Mouse (Mus musculus): ENCODE data around the gene Zgpat. TPM values are rescaled to one million over a fixed set of nuclear protein-coding genes. Genes with fewer than 3 reads are reported as not detected.

Zgpat gene
- polyA plus RNA-seq (2014; fragmentation: Nextera tagmentation; extraction: Ambion mirVana), result 35.7 and 41.1 TPM in 2 replicates

DNA sequence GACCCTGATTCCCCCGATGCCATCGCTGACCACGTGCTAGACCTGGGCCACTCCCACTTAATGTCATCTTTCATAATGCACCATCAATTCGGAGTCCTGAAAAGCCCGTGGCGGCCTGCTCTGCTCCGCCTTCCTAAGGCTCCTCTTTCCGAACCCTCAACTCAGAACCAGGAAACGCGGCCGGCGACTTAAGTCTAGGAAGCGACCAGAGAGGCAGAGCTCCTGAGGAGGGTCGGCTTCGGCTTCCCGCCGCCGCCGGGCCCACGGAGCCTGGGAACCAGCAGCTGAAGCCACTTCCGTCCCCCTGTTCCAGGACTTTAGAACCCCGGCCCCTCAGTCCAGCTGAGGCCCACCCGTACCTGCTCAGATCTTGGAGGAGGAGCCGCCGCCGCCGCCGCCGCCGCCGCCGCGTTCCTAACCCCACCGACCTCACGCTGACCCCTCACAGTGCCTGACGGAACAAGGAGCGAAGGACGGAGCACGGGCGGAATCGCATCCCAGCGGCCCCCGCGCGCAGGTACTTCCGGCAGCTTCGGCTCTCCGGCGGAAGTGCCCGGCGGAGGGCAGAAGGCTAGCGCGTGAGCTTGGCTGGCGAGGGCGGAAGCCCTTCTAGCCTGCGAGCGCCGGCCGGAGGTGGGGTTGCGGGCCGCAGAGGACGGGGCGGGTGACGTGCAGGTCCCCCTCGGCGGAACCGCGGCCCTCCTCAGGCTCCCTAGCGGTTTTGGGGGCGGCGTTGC lies at the start of gene Zgpat, which contains the start of gene Arfrp1:
Gene Zgpat (plus strand): TSS at position 69 of the 737 bp plus-strand sequence.
Gene Arfrp1 (minus strand): TSS at position 545 of the 737 bp plus-strand sequence.
- under 1% methylated on average over 71 of the region's 71 CpGs for WGBS
- TF ChIP-seq CTCF (IDR thresholded peaks at IDR 0.05; ENCODE audit: low read depth), result no peak
- H3K4me1 ChIP-seq (ENCODE audit: insufficient read depth), result peaks cover 16% of the 10 kb centered on the region
- ATAC-seq (ENCODE audit: insufficient read depth), result peak; percentile 93
- peak within 1 kb of the TSS; percentile 94 for H3K27ac ChIP-seq (ENCODE audit: low read depth)
- H3K9me3 ChIP-seq (ENCODE audit: low read depth, low read length), result no peaks in the 10 kb centered on the region
- peak within 1 kb of the TSS; percentile 91 for H3K4me3 ChIP-seq (ENCODE audit: low read depth, low read length)
- H3K36me3 ChIP-seq (ENCODE audit: insufficient read depth), result peaks cover 43% of the 10 kb centered on the region
- peak; percentile 94 for DNase-seq
- peak within 1 kb of the TSS; percentile 91 for H3K9ac ChIP-seq
- peak within 1 kb of the TSS; percentile 96 for H3K4me2 ChIP-seq
- no peaks in the 10 kb centered on the region for H3K27me3 ChIP-seq (ENCODE audit: insufficient read depth, low read length)

- ATAC-seq (ENCODE audit: insufficient read depth) (peak; percentile 96), DNase-seq (peak; percentile 94)
- Histone ChIP-seq H3K9ac (peak within 1 kb of the TSS; percentile 70), H3K36me3 (ENCODE audit: insufficient read depth) (peaks cover 26% of the 10 kb centered on the region), H3K9me3 (ENCODE audit: low read depth, low read length) (no peaks in the 10 kb centered on the region), H3K4me3 (ENCODE audit: low read depth, low read length) (peak within 1 kb of the TSS; percentile 61), H3K27ac (ENCODE audit: low read depth) (peak within 1 kb of the TSS; percentile 82), H3K27me3 (ENCODE audit: insufficient read depth, low read length) (peaks cover 8% of the 10 kb centered on the region), H3K4me1 (ENCODE audit: insufficient read depth) (0 out of 2 replicates have a peak, but pooled peaks cover 5% of the 10 kb centered on the region), H3K4me2 (peak within 1 kb of the TSS; percentile 83)
- 5% methylated on average over 40 of the region's 40 CpGs for WGBS
- TF ChIP-seq CTCF (IDR thresholded peaks at IDR 0.05; ENCODE audit: low read depth), result 0 out of 2 replicates have a peak, but pooled peaks have one; percentile 17
Observed at GRCm38 (mm10) chr2:181319248-181320102, 45.3 kb upstream of the Zgpat start, which contains the start of gene Rtel1. Rtel1 (plus strand) TSS chr2:181319739.

GRCm38 (mm10) chr2:181320103-181320499 lies 44.6 kb upstream of the Zgpat start:
- peaks cover 1% of the 10 kb centered on the region; the same call in 1 of the 2 replicates for H3K27me3 ChIP-seq (ENCODE audit: insufficient read depth, low read length)
- peak overlapping the region; percentile 70 for H3K9ac ChIP-seq
- no peak for DNase-seq
- H3K36me3 ChIP-seq (ENCODE audit: insufficient read depth), result peaks cover 32% of the 10 kb centered on the region
- 11% methylated on average over 7 of the region's 7 CpGs for WGBS
- H3K4me2 ChIP-seq, result peak overlapping the region; percentile 83
- H3K9me3 ChIP-seq (ENCODE audit: low read depth, low read length), result no peaks in the 10 kb centered on the region
- peak overlapping the region; percentile 61 for H3K4me3 ChIP-seq (ENCODE audit: low read depth, low read length)
- H3K4me1 ChIP-seq (ENCODE audit: insufficient read depth), result 0 out of 2 replicates have a peak, but pooled peaks cover 5% of the 10 kb centered on the region
- ATAC-seq (ENCODE audit: insufficient read depth), result no peak
- no peak for TF ChIP-seq CTCF (IDR thresholded peaks at IDR 0.05; ENCODE audit: low read depth)
- H3K27ac ChIP-seq (ENCODE audit: low read depth), result 0 out of 2 replicates have a peak overlapping the region, but pooled peaks have one; percentile 82

- ATAC-seq (ENCODE audit: insufficient read depth) (no peak), DNase-seq (no peak)
- no peak for TF ChIP-seq CTCF (IDR thresholded peaks at IDR 0.05; ENCODE audit: low read depth)
- H3K9me3 ChIP-seq (ENCODE audit: low read depth, low read length), result no peaks in the 10 kb centered on the region
- H3K27me3 ChIP-seq (ENCODE audit: insufficient read depth, low read length), result no peaks in the 10 kb centered on the region
- H3K27ac ChIP-seq (ENCODE audit: low read depth), result no peak overlapping the region
- WGBS, result 72% methylated on average over 5 of the region's 5 CpGs
- no peak overlapping the region for H3K4me3 ChIP-seq (ENCODE audit: low read depth, low read length)
- peaks cover 50% of the 10 kb centered on the region for H3K36me3 ChIP-seq (ENCODE audit: insufficient read depth)
- no peak overlapping the region for H3K4me2 ChIP-seq
- H3K9ac ChIP-seq, result no peak overlapping the region
- H3K4me1 ChIP-seq (ENCODE audit: insufficient read depth), result 0 out of 2 replicates have a peak, but pooled peaks cover 5% of the 10 kb centered on the region
Observed at GRCm38 (mm10) chr2:181322136-181322535, 42.6 kb upstream of the Zgpat start.

DNA sequence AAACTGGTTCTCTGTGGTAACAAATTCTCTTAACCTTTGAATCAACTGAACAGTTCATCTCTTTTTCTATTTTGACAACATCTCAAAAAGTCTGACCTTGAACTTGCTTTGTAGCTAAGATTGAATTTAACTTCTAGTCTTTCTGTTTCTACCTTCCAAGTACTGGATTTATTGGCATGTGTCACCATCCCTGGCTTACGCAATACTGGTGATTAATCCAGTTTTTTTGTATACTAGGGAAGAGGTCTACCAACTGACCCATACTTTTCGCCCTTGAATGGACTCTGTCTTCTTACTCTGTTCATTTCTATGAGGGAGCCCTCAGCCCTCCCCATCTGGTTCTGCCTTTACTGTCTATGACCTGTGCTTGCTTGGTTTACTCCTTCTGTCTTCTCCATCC lies 38.6 kb upstream of the Zgpat start:
- no peaks in the 10 kb centered on the region for H3K9me3 ChIP-seq (ENCODE audit: low read depth, low read length)
- H3K9ac ChIP-seq, result no peak overlapping the region
- WGBS, result 90% methylated on average over 2 of the region's 2 CpGs
- TF ChIP-seq CTCF (IDR thresholded peaks at IDR 0.05; ENCODE audit: low read depth), result no peak
- no peak overlapping the region for H3K4me3 ChIP-seq (ENCODE audit: low read depth, low read length)
- no peaks in the 10 kb centered on the region for H3K4me1 ChIP-seq (ENCODE audit: insufficient read depth)
- no peak overlapping the region for H3K4me2 ChIP-seq
- ATAC-seq (ENCODE audit: insufficient read depth) (no peak), DNase-seq (no peak)
- H3K36me3 ChIP-seq (ENCODE audit: insufficient read depth), result peaks cover 85% of the 10 kb centered on the region
- H3K27ac ChIP-seq (ENCODE audit: low read depth), result no peak overlapping the region
- no peaks in the 10 kb centered on the region for H3K27me3 ChIP-seq (ENCODE audit: insufficient read depth, low read length)

GRCm38 (mm10) chr2:181332542-181332941 lies 32.2 kb upstream of the Zgpat start:
- no peak overlapping the region for H3K4me3 ChIP-seq (ENCODE audit: low read depth, low read length)
- H3K36me3 ChIP-seq (ENCODE audit: insufficient read depth), result peaks cover 75% of the 10 kb centered on the region
- DNase-seq (no peak), ATAC-seq (ENCODE audit: insufficient read depth) (no peak)
- H3K4me1 ChIP-seq (ENCODE audit: insufficient read depth), result no peaks in the 10 kb centered on the region
- H3K9ac ChIP-seq, result no peak overlapping the region
- H3K4me2 ChIP-seq, result no peak overlapping the region
- H3K9me3 ChIP-seq (ENCODE audit: low read depth, low read length), result no peaks in the 10 kb centered on the region
- no peak for TF ChIP-seq CTCF (IDR thresholded peaks at IDR 0.05; ENCODE audit: low read depth)
- H3K27me3 ChIP-seq (ENCODE audit: insufficient read depth, low read length), result no peaks in the 10 kb centered on the region
- no peak overlapping the region for H3K27ac ChIP-seq (ENCODE audit: low read depth)

Data from lung, embryonic 14.5 days (tissue).